Mouse (Mus musculus): ENCODE measurements at regions not wholly inside any gene's neighbourhood (a gene's known extent, or its start where the extent isn't known, plus 50 kb on each side); places are given as distances from the start of the nearest gene placed in this dataset.

GRCm38 (mm10) chr10:118034401-118034800, 107.2 kb upstream of the Mdm1 start:
- no peak for TF ChIP-seq MAX (IDR thresholded peaks at IDR 0.05)
- TF ChIP-seq CTCF (IDR thresholded peaks at IDR 0.05; ENCODE audit: control insufficient read depth, insufficient read depth, insufficient read length) = no peak
- no peak for TF ChIP-seq USF1 (IDR thresholded peaks at IDR 0.05; ENCODE audit: low read depth)
- no peak for TF ChIP-seq CEBPB (IDR thresholded peaks at IDR 0.05; ENCODE audit: low read depth)
- no peak for TF ChIP-seq MYOD1 (IDR thresholded peaks at IDR 0.05; ENCODE audit: control insufficient read depth, insufficient read length, low read depth)
- TF ChIP-seq FOSL1 (IDR thresholded peaks at IDR 0.05; ENCODE audit: insufficient read depth, low read length, poor library complexity, severe bottlenecking) = no peak

All from C2C12 (cell line).